Mouse (Mus musculus): ENCODE measurements around the gene Plekhm3. TPM values are rescaled to one million over a fixed set of nuclear protein-coding genes. Genes with fewer than 3 reads are reported as not detected.

The Plekhm3 gene
- polyA plus RNA-seq, 2 experiments: 0.58 to 0.63 TPM

GRCm38 (mm10) chr1:64932921-64933320 is 23.7 kb downstream of the Plekhm3 start:
- TF ChIP-seq EP300 (IDR thresholded peaks at IDR 0.05; ENCODE audit: low read depth) (no peak), CTCF (IDR thresholded peaks at IDR 0.05; ENCODE audit: low read depth) (no peak)

GRCm38 (mm10) chr1:64930124-64930523 is 26.5 kb downstream of the Plekhm3 start:
- Histone ChIP-seq H3K4me3 (ENCODE audit: insufficient read depth in 1 of 2, low read depth in 2 of 2, low read length in 2 of 2) (no peak overlapping the region), H3K9ac (replicated peaks) (no peak overlapping the region), H3K4me2 (ENCODE audit: low read depth) (no peak overlapping the region), H3K27me3 (ENCODE audit: control insufficient read depth, insufficient read depth, low read length) (no peaks in the 10 kb centered on the region), H3K27ac (no peak overlapping the region), H3K36me3 (replicated peaks; ENCODE audit: control insufficient read depth, insufficient read depth, low read depth) (no peaks in the 10 kb centered on the region), H3K4me1 (replicated peaks; ENCODE audit: control insufficient read depth in 2 of 2, insufficient read depth in 2 of 2, low read length in 1 of 2) (no peaks in the 10 kb centered on the region; a peak in 1 of 4 replicates), H3K9me3 (ENCODE audit: control insufficient read depth, low read length) (no peaks in the 10 kb centered on the region)
- ATAC-seq (ENCODE audit: insufficient read depth) (no peak), DNase-seq (ENCODE audit: low read depth in 3 of 3, low spot score in 3 of 3) (no peak)
- WGBS (ENCODE audit: insufficient replicate concordance): 60% methylated on average over 6 of the region's 6 CpGs
- TF ChIP-seq EP300 (IDR thresholded peaks at IDR 0.05; ENCODE audit: low read depth): no peak

More at GRCm38 (mm10) chr1:64932921-64933320, 23.7 kb downstream of the Plekhm3 start:
- Histone ChIP-seq H3K4me2 (ENCODE audit: low read depth) (no peak overlapping the region), H3K9me3 (ENCODE audit: control insufficient read depth, low read length) (no peaks in the 10 kb centered on the region), H3K27ac (no peak overlapping the region), H3K36me3 (replicated peaks; ENCODE audit: control insufficient read depth, insufficient read depth, low read depth) (no peaks in the 10 kb centered on the region), H3K27me3 (ENCODE audit: control insufficient read depth, insufficient read depth, low read length) (no peaks in the 10 kb centered on the region), H3K4me3 (ENCODE audit: insufficient read depth in 1 of 2, low read depth in 2 of 2, low read length in 2 of 2) (no peak overlapping the region), H3K4me1 (replicated peaks; ENCODE audit: control insufficient read depth in 2 of 2, insufficient read depth in 2 of 2, low read length in 1 of 2) (no peaks in the 10 kb centered on the region), H3K9ac (replicated peaks) (no peak overlapping the region)
- no peak for ATAC-seq (ENCODE audit: insufficient read depth)
- WGBS (ENCODE audit: insufficient replicate concordance): 79% methylated on average over 1 of the region's 1 CpGs
- DNase-seq (ENCODE audit: low read depth in 3 of 3, low spot score in 3 of 3): no peak

GRCm38 (mm10) chr1:64929673-64930072 is 27.0 kb downstream of the Plekhm3 start:
- Histone ChIP-seq H3K4me2 (ENCODE audit: low read depth) (no peak overlapping the region), H3K36me3 (replicated peaks; ENCODE audit: control insufficient read depth, insufficient read depth, low read depth) (no peaks in the 10 kb centered on the region), H3K9me3 (ENCODE audit: control insufficient read depth, low read length) (no peaks in the 10 kb centered on the region), H3K27ac (no peak overlapping the region), H3K9ac (replicated peaks) (no peak overlapping the region), H3K4me3 (ENCODE audit: insufficient read depth in 1 of 2, low read depth in 2 of 2, low read length in 2 of 2) (no peak overlapping the region), H3K4me1 (replicated peaks; ENCODE audit: control insufficient read depth in 2 of 2, insufficient read depth in 2 of 2, low read length in 1 of 2) (no peaks in the 10 kb centered on the region; a peak in 1 of 4 replicates), H3K27me3 (ENCODE audit: control insufficient read depth, insufficient read depth, low read length) (no peaks in the 10 kb centered on the region)
- ATAC-seq (ENCODE audit: insufficient read depth): no peak
- TF ChIP-seq CTCF (IDR thresholded peaks at IDR 0.05; ENCODE audit: low read depth) (no peak), EP300 (IDR thresholded peaks at IDR 0.05; ENCODE audit: low read depth) (no peak)
- DNase-seq (ENCODE audit: low read depth in 3 of 3, low spot score in 3 of 3): no peak
- 69% methylated on average over 4 of the region's 4 CpGs for WGBS (ENCODE audit: insufficient replicate concordance)

GRCm38 (mm10) chr1:64928542-64928941 is 28.1 kb downstream of the Plekhm3 start:
- no peaks in the 10 kb centered on the region for H3K27me3 ChIP-seq (ENCODE audit: control insufficient read depth, insufficient read depth, low read length)
- no peak overlapping the region for H3K4me3 ChIP-seq (ENCODE audit: insufficient read depth in 1 of 2, low read depth in 2 of 2, low read length in 2 of 2)
- no peak overlapping the region for H3K9ac ChIP-seq (replicated peaks)
- TF ChIP-seq EP300 (IDR thresholded peaks at IDR 0.05; ENCODE audit: low read depth) (no peak), CTCF (IDR thresholded peaks at IDR 0.05; ENCODE audit: low read depth) (no peak)
- no peaks in the 10 kb centered on the region; a peak in 1 of 4 replicates for H3K4me1 ChIP-seq (replicated peaks; ENCODE audit: control insufficient read depth in 2 of 2, insufficient read depth in 2 of 2, low read length in 1 of 2)
- no peak overlapping the region for H3K4me2 ChIP-seq (ENCODE audit: low read depth)
- no peak overlapping the region for H3K27ac ChIP-seq
- no peak for ATAC-seq (ENCODE audit: insufficient read depth)
- WGBS (ENCODE audit: insufficient replicate concordance): 79% methylated on average over 3 of the region's 3 CpGs
- no peaks in the 10 kb centered on the region for H3K36me3 ChIP-seq (replicated peaks; ENCODE audit: control insufficient read depth, insufficient read depth, low read depth)
- no peak for DNase-seq (ENCODE audit: low read depth in 3 of 3, low spot score in 3 of 3)
- H3K9me3 ChIP-seq (ENCODE audit: control insufficient read depth, low read length): no peaks in the 10 kb centered on the region

- Histone ChIP-seq H3K4me2 (ENCODE audit: low read depth) (no peak overlapping the region), H3K36me3 (replicated peaks; ENCODE audit: control insufficient read depth, insufficient read depth, low read depth) (no peaks in the 10 kb centered on the region), H3K9me3 (ENCODE audit: control insufficient read depth, low read length) (no peaks in the 10 kb centered on the region), H3K4me3 (ENCODE audit: insufficient read depth in 1 of 2, low read depth in 2 of 2, low read length in 2 of 2) (no peak overlapping the region), H3K27me3 (ENCODE audit: control insufficient read depth, insufficient read depth, low read length) (no peaks in the 10 kb centered on the region), H3K9ac (replicated peaks) (no peak overlapping the region), H3K4me1 (replicated peaks; ENCODE audit: control insufficient read depth in 2 of 2, insufficient read depth in 2 of 2, low read length in 1 of 2) (no peaks in the 10 kb centered on the region; a peak in 1 of 4 replicates), H3K27ac (no peak overlapping the region)
- no peak for ATAC-seq (ENCODE audit: insufficient read depth)
- DNase-seq (ENCODE audit: low read depth in 3 of 3, low spot score in 3 of 3): no peak
- WGBS (ENCODE audit: insufficient replicate concordance): 49% methylated on average over 15 of the region's 15 CpGs
- TF ChIP-seq EP300 (IDR thresholded peaks at IDR 0.05; ENCODE audit: low read depth) (no peak), CTCF (IDR thresholded peaks at IDR 0.05; ENCODE audit: low read depth) (no peak)
Observed at GRCm38 (mm10) chr1:64927437-64928274, 29.0 kb downstream of the Plekhm3 start.

Measured in liver, embryonic 14.5 days (tissue).